Mouse (Mus musculus) heart, postnatal 0 days (tissue): ENCODE data around the gene Phf7.
A peak's percentile ranks its signal among the peaks of the same experiment; 100 is the strongest.

Experiments used
- CTCF ChIP-seq: IDR thresholded peaks from 2 replicates; pipeline ENCODE4 v1.5.1; 2016; ENCODE audit warnings: antibody characterized with exemption, control low read depth, low read depth
- EP300 ChIP-seq: IDR thresholded peaks from 2 replicates; pipeline ENCODE4 v1.6.1; 2016; ENCODE audit warnings: antibody characterized with exemption, low read depth

- TF ChIP-seq CTCF, result no peak
- TF ChIP-seq EP300, result peak; percentile 82
Observed at GRCm38 (mm10) chr14:31233070-31233995, 17.8 kb downstream of the Phf7 start.
